Mouse (Mus musculus): ENCODE results near the gene Ispd. TPM values are rescaled to one million over a fixed set of nuclear protein-coding genes. Genes with fewer than 3 reads are reported as not detected.

Gene Ispd
- polyA plus RNA-seq, 1 experiment from 2014 or later: 9.0 TPM

DNA sequence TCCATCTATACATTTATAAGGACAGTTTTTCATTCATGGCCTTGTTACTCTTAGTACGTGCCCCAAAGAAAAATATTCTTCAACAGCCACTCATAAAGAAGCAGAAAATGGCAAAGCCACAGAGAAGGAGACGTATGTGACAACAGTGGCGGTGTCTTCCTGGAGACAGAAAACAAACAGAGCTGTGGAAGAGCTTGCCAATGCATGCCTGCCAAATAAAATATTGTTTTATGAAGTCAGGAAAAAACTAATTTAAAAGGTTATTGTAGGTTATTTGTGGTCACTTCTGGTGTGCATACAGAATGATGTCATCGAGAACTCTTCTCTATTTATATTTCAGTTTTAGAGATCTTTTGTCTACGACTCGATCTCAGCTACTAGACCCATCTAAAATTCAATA lies 341.5 kb downstream of the Ispd start:
- Histone ChIP-seq H3K4me1 (peaks cover 9% of the 10 kb centered on the region; the same call in 1 of the 2 replicates), H3K4me2 (no peak overlapping the region), H3K9ac (no peak overlapping the region), H3K27ac (peak overlapping the region; percentile 50; the same call in 1 of the 2 replicates), H3K9me3 (no peaks in the 10 kb centered on the region), H3K27me3 (no peaks in the 10 kb centered on the region), H3K36me3 (no peaks in the 10 kb centered on the region), H3K4me3 (no peak overlapping the region)
- no peak for ATAC-seq (ENCODE audit: insufficient number of reproducible peaks, low FRiP score, low TSS enrichment, low read depth)
- WGBS: 49% methylated on average over 6 of the region's 6 CpGs

DNA sequence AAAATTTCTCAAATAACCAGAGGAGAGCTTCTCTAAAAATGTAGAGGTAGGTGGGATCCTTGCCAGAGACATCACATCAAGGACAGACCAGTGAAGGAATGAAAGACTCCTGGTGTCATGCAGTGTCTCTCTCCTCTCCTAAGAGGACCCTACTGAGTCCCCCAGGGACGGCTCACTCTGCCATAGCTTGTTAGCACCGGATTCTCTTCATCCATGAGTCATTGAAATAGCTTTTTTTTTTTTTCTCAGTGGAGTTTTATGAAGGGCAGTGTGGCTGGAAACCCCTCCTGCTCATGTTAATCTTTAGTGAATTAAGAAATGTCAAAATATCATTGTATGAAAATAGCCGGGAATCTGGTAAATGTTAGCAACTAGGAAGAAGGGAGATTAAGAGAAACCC lies 342.1 kb downstream of the Ispd start:
- H3K4me3 ChIP-seq: no peak overlapping the region
- H3K9ac ChIP-seq: no peak overlapping the region
- H3K27ac ChIP-seq: no peak overlapping the region
- WGBS: 50% methylated on average over 3 of the region's 3 CpGs
- no peaks in the 10 kb centered on the region for H3K36me3 ChIP-seq
- H3K4me1 ChIP-seq: peaks cover 5% of the 10 kb centered on the region; the same call in 1 of the 2 replicates
- no peak overlapping the region for H3K4me2 ChIP-seq
- no peak for ATAC-seq (ENCODE audit: insufficient number of reproducible peaks, low FRiP score, low TSS enrichment, low read depth)
- no peaks in the 10 kb centered on the region for H3K9me3 ChIP-seq
- H3K27me3 ChIP-seq: no peaks in the 10 kb centered on the region

DNA sequence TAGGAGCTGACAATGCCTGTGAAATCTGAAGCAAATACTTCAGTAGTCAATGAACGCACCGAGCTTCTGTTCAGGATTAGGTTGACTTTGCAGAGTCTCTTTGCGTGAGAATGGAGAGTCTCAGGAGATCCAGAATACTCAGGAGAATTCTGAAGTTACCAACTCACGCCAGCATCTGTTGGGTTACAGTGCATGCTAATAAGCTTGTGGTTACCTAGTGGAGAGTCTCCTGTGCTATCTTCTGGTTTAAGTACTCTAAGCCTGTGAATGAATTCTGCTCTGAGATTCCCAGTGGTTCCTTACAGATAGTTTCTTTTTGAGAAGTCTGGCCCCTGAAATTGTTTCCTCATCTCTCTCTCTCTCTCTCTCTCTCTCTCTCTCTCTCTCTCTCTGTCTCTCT lies 343.0 kb downstream of the Ispd start:
- Histone ChIP-seq H3K9me3 (no peaks in the 10 kb centered on the region), H3K9ac (no peak overlapping the region), H3K27me3 (no peaks in the 10 kb centered on the region), H3K36me3 (no peaks in the 10 kb centered on the region), H3K4me3 (no peak overlapping the region), H3K4me2 (no peak overlapping the region), H3K4me1 (peaks cover 5% of the 10 kb centered on the region; the same call in 1 of the 2 replicates), H3K27ac (no peak overlapping the region)
- no peak for ATAC-seq (ENCODE audit: insufficient number of reproducible peaks, low FRiP score, low TSS enrichment, low read depth)
- 75% methylated on average over 4 of the region's 4 CpGs for WGBS

DNA sequence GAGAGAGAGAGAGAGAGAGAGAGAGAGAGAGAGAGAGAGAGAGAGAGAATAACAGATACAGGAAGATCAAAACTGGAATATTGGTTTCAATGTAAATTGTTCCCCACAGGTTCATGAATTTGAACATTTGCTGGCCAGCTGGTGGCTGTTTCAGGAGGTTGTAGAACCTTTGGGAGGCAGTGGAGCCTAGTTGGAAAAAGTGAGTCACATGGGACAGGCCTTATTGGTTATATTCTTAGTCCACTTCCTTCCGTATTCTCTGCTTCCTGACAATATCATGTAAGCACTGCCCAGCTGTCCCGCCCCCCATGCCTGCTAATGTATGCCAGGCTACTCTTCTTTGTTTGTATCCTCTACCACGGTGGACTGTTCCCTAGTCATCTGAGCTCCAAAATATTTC lies 344.0 kb downstream of the Ispd start:
- Histone ChIP-seq H3K4me2 (no peak overlapping the region), H3K36me3 (no peaks in the 10 kb centered on the region), H3K27me3 (no peaks in the 10 kb centered on the region), H3K4me3 (no peak overlapping the region), H3K9ac (no peak overlapping the region), H3K9me3 (no peaks in the 10 kb centered on the region), H3K27ac (no peak overlapping the region), H3K4me1 (peaks cover 5% of the 10 kb centered on the region; the same call in 1 of the 2 replicates)
- WGBS: 78% methylated on average over 3 of the region's 3 CpGs
- no peak for ATAC-seq (ENCODE audit: insufficient number of reproducible peaks, low FRiP score, low TSS enrichment, low read depth)

DNA sequence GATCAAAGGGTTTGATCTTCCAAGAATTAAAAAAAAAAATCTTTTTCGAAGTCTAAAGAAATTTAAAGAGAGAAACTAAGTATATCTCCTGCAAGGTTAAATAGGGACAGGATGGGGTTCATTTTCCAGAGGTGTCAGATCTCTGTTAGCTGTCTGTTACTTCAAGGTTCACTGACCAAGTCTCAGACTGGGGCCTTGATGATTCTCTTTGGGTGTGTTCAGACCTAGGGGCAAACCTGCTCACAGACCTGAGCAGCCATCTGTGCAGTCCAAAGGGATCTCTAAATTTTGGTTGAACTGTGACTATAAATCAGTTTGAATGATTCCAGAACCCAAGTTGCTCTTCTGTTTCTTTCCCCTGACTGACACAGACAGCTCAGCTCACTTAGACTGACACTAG lies 344.8 kb downstream of the Ispd start:
- Histone ChIP-seq H3K27ac (no peak overlapping the region), H3K4me2 (no peak overlapping the region), H3K4me3 (no peak overlapping the region), H3K9me3 (no peaks in the 10 kb centered on the region), H3K4me1 (peaks cover 4% of the 10 kb centered on the region; the same call in 1 of the 2 replicates), H3K27me3 (no peaks in the 10 kb centered on the region), H3K36me3 (no peaks in the 10 kb centered on the region), H3K9ac (no peak overlapping the region)
- WGBS: 43% methylated on average over 1 of the region's 1 CpGs
- no peak for ATAC-seq (ENCODE audit: insufficient number of reproducible peaks, low FRiP score, low TSS enrichment, low read depth)

DNA sequence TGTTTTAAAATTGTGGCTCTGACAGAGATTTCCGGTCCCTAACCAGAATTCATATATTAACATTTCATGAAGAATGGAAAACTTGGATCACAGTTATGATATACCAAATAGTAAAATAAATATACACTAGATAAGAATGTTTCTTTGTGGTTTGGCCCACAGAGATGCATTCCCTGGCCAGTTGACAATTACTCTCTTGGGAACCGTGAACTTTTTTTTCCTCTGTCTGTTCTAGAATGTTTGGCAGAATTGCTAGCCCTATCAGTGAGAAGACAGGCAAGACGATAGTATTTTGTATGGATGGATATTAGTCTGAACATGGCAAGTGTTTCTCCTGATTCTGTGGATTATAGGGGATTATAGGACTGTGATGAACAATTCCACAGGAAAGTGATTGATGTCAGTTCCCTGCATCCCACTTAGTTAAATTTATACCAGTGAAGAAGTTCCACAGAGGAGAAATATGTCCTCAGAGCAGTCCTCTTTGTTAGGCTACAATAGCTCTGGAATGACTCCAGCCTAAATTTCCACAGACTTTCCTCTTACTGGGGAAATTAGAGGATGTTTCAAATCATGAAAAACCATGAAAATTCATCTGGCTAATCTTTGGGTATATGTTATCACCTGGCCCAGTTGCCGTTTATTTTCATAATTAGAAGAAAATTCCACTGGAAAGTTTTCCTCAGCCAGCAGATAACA lies 352.6 kb downstream of the Ispd start:
- 74% methylated on average over 4 of the region's 4 CpGs for WGBS
- no peaks in the 10 kb centered on the region for H3K4me1 ChIP-seq
- no peak overlapping the region for H3K4me2 ChIP-seq
- H3K9ac ChIP-seq: no peak overlapping the region
- no peaks in the 10 kb centered on the region for H3K36me3 ChIP-seq
- H3K4me3 ChIP-seq: no peak overlapping the region
- ATAC-seq (ENCODE audit: insufficient number of reproducible peaks, low FRiP score, low TSS enrichment, low read depth): no peak
- H3K27ac ChIP-seq: no peak overlapping the region
- H3K9me3 ChIP-seq: no peaks in the 10 kb centered on the region
- H3K27me3 ChIP-seq: no peaks in the 10 kb centered on the region

Other genes starting within 250 kb of the Ispd start
- 33.2 and 33.9 TPM in 2 replicates for gene Ankmy2, start 224.3 kb upstream of the Ispd start, polyA plus RNA-seq (2015; fragmentation: Nextera tagmentation; extraction: Ambion mirVana)
- 165 and 177 TPM in 2 replicates for gene Bzw2, start 223.4 kb upstream of the Ispd start, polyA plus RNA-seq (2015; fragmentation: Nextera tagmentation; extraction: Ambion mirVana)
- not detected in 2 replicates for gene Lrrc72, start 128.1 kb upstream of the Ispd start, polyA plus RNA-seq (2015; fragmentation: Nextera tagmentation; extraction: Ambion mirVana)
- 60.4 and 69.4 TPM in 2 replicates for gene Sostdc1, start 67.3 kb upstream of the Ispd start, polyA plus RNA-seq (2015; fragmentation: Nextera tagmentation; extraction: Ambion mirVana)
- 2.0 and 2.2 TPM in 2 replicates for gene D630036H23Rik, start 731 bp downstream of the Ispd start, polyA plus RNA-seq (2015; fragmentation: Nextera tagmentation; extraction: Ambion mirVana)